Mouse (Mus musculus) small intestine, adult 2 months (tissue): ENCODE data around the gene Gjc2.

Source experiments
- CTCF ChIP-seq: fragments of 200-500 bp; IDR thresholded peaks from 2 replicates; pipeline ENCODE4 v1.5.1; 2012; ENCODE audit warnings: low read depth, mild to moderate bottlenecking, control low read depth, inconsistent platforms, low read length, moderate library complexity, mixed read lengths; ENCODE audit not compliant: insufficient replicate concordance, insufficient read length; ENCODE audit errors: extremely low read depth
- POLR2A ChIP-seq: fragments of 200-500 bp; IDR thresholded peaks from 2 replicates; pipeline ENCODE4 v1.6.1; 2012; ENCODE audit warnings: low read depth, mild to moderate bottlenecking, control low read depth, inconsistent platforms, low read length, moderate library complexity

- TF ChIP-seq POLR2A (no peak), CTCF (no peak)
These were observed 40.1 kb downstream of the Gjc2 start for GRCm38 (mm10) chr11:59142962-59143361.
